Mouse (Mus musculus) MN1 (cell line): ENCODE data around the gene Neu2.

ENCODE experiments used
- DNase-seq: peaks from one replicate; pipeline ENCODE4 v3.0.0-alpha.2; 2016; ENCODE audit warnings: low spot score

Neu2 gene

GRCm38 (mm10) chr1:87537008-87537407 lies 27.3 kb downstream of the Neu2 start:
- no peak for DNase-seq

- DNase-seq = no peak
Measured at GRCm38 (mm10) chr1:87541614-87542013, 31.9 kb downstream of the Neu2 start.

GRCm38 (mm10) chr1:87551008-87551407 lies 41.3 kb downstream of the Neu2 start:
- DNase-seq = no peak

GRCm38 (mm10) chr1:87553586-87553985 lies 43.9 kb downstream of the Neu2 start:
- no peak for DNase-seq

- DNase-seq = no peak
Measured at GRCm38 (mm10) chr1:87562967-87563366, 53.3 kb downstream of the Neu2 start.

GRCm38 (mm10) chr1:87565760-87566159 lies 56.1 kb downstream of the Neu2 start:
- DNase-seq = no peak

GRCm38 (mm10) chr1:87568398-87568797 lies 58.7 kb downstream of the Neu2 start:
- no peak for DNase-seq

- DNase-seq = no peak
Measured at GRCm38 (mm10) chr1:87573261-87573660, 63.6 kb downstream of the Neu2 start.

- no peak for DNase-seq
Measured at GRCm38 (mm10) chr1:87573800-87574215, 64.1 kb downstream of the Neu2 start, which contains the start of gene Ngef. Gene Ngef, minus strand, starts transcription at chr1:87573870.

- no peak for DNase-seq
Measured at GRCm38 (mm10) chr1:87574353-87574752, 64.7 kb downstream of the Neu2 start.

- DNase-seq = no peak
Measured at GRCm38 (mm10) chr1:87574785-87575184, 65.1 kb downstream of the Neu2 start.

- no peak for DNase-seq
Measured at GRCm38 (mm10) chr1:87578965-87579364, 69.3 kb downstream of the Neu2 start.

- DNase-seq = no peak
Measured at GRCm38 (mm10) chr1:87580824-87581223, 71.1 kb downstream of the Neu2 start.

GRCm38 (mm10) chr1:87589162-87589561 lies 79.5 kb downstream of the Neu2 start:
- no peak for DNase-seq

- DNase-seq = no peak
Measured at GRCm38 (mm10) chr1:87589980-87590379, 80.3 kb downstream of the Neu2 start.

- no peak for DNase-seq
Measured at GRCm38 (mm10) chr1:87594261-87594660, 84.6 kb downstream of the Neu2 start.

GRCm38 (mm10) chr1:87594671-87595070 lies 85.0 kb downstream of the Neu2 start:
- DNase-seq = no peak

GRCm38 (mm10) chr1:87600533-87600932 lies 90.8 kb downstream of the Neu2 start:
- no peak for DNase-seq

- DNase-seq = no peak
Measured at GRCm38 (mm10) chr1:87601801-87602200, 92.1 kb downstream of the Neu2 start.

GRCm38 (mm10) chr1:87603389-87603788 lies 93.7 kb downstream of the Neu2 start:
- no peak for DNase-seq

- no peak for DNase-seq
Measured at GRCm38 (mm10) chr1:87605296-87605695, 95.6 kb downstream of the Neu2 start.

GRCm38 (mm10) chr1:87607385-87608091 lies 97.8 kb downstream of the Neu2 start:
- DNase-seq = no peak

GRCm38 (mm10) chr1:87608416-87609046 lies 98.8 kb downstream of the Neu2 start:
- no peak for DNase-seq
